Mouse (Mus musculus): ENCODE measurements at regions not wholly inside any gene's neighbourhood (a gene's known extent, or its start where the extent isn't known, plus 50 kb on each side); places are given as distances from the start of the nearest gene placed in this dataset.

DNA sequence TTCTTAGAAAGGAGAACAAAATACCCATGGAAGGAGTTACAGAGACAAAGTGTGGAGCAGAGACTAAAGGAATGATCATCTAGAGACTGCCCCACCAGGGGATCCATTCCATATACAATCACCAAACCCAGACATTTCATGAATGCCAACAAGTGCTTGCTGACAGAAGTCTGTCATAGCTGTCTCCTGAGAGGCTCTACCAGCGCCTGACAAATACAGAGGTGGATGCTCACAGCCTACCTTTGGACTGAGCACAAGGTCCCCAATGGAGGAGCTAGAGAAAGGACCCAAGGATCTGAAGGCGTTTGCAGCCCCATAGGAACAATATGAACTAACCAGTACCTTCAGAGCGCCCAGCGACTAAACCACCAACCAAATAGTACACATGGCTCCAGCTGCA lies 83.6 kb upstream of the Nkx2-2 start:
- no peak for TF ChIP-seq EP300 (IDR thresholded peaks at IDR 0.05; ENCODE audit: low read depth)
- TF ChIP-seq CTCF (IDR thresholded peaks at IDR 0.05; ENCODE audit: low read depth) = no peak

Data from liver, postnatal 0 days (tissue).